Mouse (Mus musculus) lung, embryonic 15.5 days (tissue): ENCODE measurements around the gene Gm17651. TPM values are rescaled to one million over a fixed set of nuclear protein-coding genes. Genes with fewer than 3 reads are reported as not detected.

Source experiments
- ATAC-seq: fragments of 200-750 bp; cut with Nextera tagmentation; 2 replicates; pipeline ENCODE4 v1.8.0; 2017; ENCODE audit warnings: moderate number of reproducible peaks, borderline replicate concordance; ENCODE audit not compliant: low FRiP score, low TSS enrichment; ENCODE audit errors: extremely low read depth
- H3K27ac ChIP-seq: fragments of 300-500 bp; sonication (generic); 2 replicates; pipeline ENCODE4 v1.5.1; 2015; ENCODE audit warnings: moderate library complexity, mild to moderate bottlenecking, inconsistent platforms
- H3K27me3 ChIP-seq: fragments of 300-500 bp; sonication (generic); 2 replicates; pipeline ENCODE4 v1.6.1; 2015; ENCODE audit warnings: inconsistent platforms
- H3K36me3 ChIP-seq: fragments of 300-500 bp; sonication (generic); 2 replicates; pipeline ENCODE4 v1.6.1; 2015; ENCODE audit warnings: inconsistent platforms
- H3K4me1 ChIP-seq: fragments of 300-500 bp; sonication (generic); 2 replicates; pipeline ENCODE4 v1.6.1; 2015; ENCODE audit warnings: inconsistent platforms
- H3K4me2 ChIP-seq: fragments of 300-500 bp; sonication (generic); 2 replicates; pipeline ENCODE4 v1.6.1; 2015; ENCODE audit warnings: inconsistent platforms, mild to moderate bottlenecking, moderate library complexity
- H3K4me3 ChIP-seq: fragments of 300-500 bp; sonication (generic); 2 replicates; pipeline ENCODE4 v1.5.1; 2015; ENCODE audit warnings: mild to moderate bottlenecking, inconsistent platforms
- H3K9ac ChIP-seq: fragments of 300-500 bp; sonication (generic); 2 replicates; pipeline ENCODE4 v1.6.1; 2015; ENCODE audit warnings: inconsistent platforms
- H3K9me3 ChIP-seq: fragments of 300-500 bp; sonication (generic); 2 replicates; pipeline ENCODE4 v1.6.1; 2016; ENCODE audit warnings: inconsistent platforms
- WGBS: fragments of 180-500 bp; shearing (Covaris S2); methylation state at CpG from one replicate; pipeline ENCODE4 v1.1.7; 2015; 5-methylcytosine and 5-hydroxymethylcytosine counted together
- polyA plus RNA-seq: library from polyadenylated mRNA; unstranded; fragments of >200 nt; fragmentation: Nextera tagmentation; extraction: Ambion mirVana; gene quantifications from 2 replicates; pipeline ENCODE4 v1.2.1, GENCODE M21; 2015

Gm17651 gene
- polyA plus RNA-seq, 1 experiment from 2014 or later: not detected

DNA sequence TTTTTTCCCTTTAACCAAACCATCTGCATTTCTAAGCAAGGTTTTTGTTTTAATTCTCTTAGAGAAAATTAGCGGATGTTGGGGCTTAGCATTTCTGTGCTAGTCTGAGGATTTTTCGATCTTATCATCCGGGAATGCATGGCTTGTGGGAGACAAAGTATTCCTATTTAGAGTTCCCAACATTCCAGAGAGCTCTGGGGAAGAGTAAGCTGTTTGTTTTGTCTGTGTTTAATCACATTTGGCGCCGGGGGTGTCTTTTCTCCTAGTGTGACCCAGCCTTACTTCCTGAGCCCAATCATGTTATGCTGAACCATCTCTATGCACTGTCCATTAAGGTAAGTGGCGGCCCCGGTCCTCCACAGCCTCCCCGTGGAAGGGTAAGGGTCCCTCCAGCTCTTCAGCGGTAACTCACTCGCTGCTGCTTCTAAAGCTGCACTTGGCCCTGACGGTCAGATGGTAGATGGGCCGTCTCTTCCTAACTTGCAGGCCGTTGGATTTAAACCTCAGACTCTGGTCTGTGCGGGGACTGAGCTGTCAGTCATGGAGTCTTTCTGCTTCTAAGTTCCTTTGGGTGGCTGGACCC is 7.3 kb downstream of the Gm17651 start:
- no peak overlapping the region for H3K27ac ChIP-seq
- WGBS: 51% methylated on average over 14 of the region's 14 CpGs
- H3K9me3 ChIP-seq: no peaks in the 10 kb centered on the region
- no peak overlapping the region for H3K4me3 ChIP-seq
- no peak overlapping the region for H3K9ac ChIP-seq
- no peaks in the 10 kb centered on the region for H3K4me1 ChIP-seq
- H3K27me3 ChIP-seq: no peaks in the 10 kb centered on the region
- H3K36me3 ChIP-seq: peaks cover 18% of the 10 kb centered on the region
- no peak for ATAC-seq
- no peak overlapping the region for H3K4me2 ChIP-seq

DNA sequence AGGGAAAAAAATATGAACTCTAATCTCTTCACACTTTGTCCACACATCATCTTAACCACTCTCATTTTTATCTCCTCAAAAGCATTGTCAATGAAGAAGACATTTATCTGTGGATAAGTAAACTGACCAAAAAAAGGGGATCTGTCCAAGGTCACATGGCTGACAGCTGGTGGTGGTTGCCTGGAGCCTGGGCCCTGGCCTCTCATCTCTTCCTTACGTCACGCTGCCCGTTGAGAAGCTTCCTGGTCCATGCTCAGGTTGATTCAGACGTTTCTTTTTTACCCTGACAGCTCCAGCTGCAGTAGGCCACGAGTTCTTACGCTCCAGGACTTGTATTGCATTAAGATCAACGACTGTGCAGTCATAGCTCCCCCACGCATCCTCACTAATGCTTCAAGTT is 8.3 kb downstream of the Gm17651 start:
- 50% methylated on average over 8 of the region's 8 CpGs for WGBS
- ATAC-seq: no peak
- Histone ChIP-seq H3K36me3 (peaks cover 16% of the 10 kb centered on the region), H3K9ac (no peak overlapping the region), H3K27ac (no peak overlapping the region), H3K4me3 (no peak overlapping the region), H3K27me3 (no peaks in the 10 kb centered on the region), H3K4me2 (no peak overlapping the region), H3K4me1 (no peaks in the 10 kb centered on the region), H3K9me3 (no peaks in the 10 kb centered on the region)

DNA sequence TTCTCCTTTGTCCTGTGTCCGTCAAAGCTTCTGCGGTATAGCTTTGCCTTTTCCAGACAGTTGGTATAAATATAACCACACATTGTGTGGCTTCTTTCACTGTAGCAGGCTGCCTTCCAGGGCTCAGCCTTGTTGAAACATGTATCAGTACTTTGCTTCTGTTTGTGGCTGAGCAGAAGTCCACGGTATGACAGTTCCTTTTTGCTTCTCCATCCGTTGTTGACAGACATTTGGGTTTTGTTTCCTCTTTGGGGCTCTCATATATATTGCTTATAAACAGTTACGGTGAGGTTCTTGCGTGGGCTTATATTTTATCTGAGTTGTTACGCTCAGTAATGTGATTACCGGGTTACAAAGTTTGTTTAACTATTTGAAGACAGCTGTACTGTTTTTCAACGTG is 9.0 kb downstream of the Gm17651 start:
- ATAC-seq: no peak
- no peaks in the 10 kb centered on the region for H3K9me3 ChIP-seq
- no peaks in the 10 kb centered on the region for H3K27me3 ChIP-seq
- H3K4me2 ChIP-seq: no peak overlapping the region
- H3K27ac ChIP-seq: no peak overlapping the region
- WGBS: 62% methylated on average over 9 of the region's 9 CpGs
- no peak overlapping the region for H3K9ac ChIP-seq
- no peak overlapping the region for H3K4me3 ChIP-seq
- H3K36me3 ChIP-seq: peaks cover 11% of the 10 kb centered on the region
- H3K4me1 ChIP-seq: no peaks in the 10 kb centered on the region

DNA sequence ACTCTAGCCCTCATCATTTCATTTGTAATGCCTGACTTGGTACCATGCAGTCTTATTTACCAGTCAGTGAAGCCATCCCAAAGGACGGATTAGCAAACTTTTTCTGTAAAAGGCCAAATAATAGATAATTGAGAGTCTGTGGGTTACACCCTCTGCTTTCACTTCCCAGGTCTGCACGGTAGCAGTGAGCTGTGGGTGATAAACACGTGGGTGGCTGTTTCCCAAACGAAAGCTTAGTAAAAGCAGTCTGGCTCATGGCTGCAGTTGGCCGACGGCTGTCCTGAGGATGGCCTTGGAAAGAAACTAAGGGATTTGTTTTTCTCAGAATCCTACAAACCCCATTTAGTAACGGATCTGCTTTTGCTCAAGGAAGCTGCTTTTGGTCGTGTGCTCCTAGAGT is 13.3 kb downstream of the Gm17651 start:
- H3K36me3 ChIP-seq: no peaks in the 10 kb centered on the region
- 69% methylated on average over 8 of the region's 8 CpGs for WGBS
- no peak overlapping the region for H3K27ac ChIP-seq
- no peak overlapping the region for H3K4me3 ChIP-seq
- H3K9ac ChIP-seq: no peak overlapping the region
- no peaks in the 10 kb centered on the region for H3K27me3 ChIP-seq
- H3K9me3 ChIP-seq: no peaks in the 10 kb centered on the region
- ATAC-seq: no peak
- H3K4me1 ChIP-seq: peaks cover 12% of the 10 kb centered on the region
- no peak overlapping the region for H3K4me2 ChIP-seq

DNA sequence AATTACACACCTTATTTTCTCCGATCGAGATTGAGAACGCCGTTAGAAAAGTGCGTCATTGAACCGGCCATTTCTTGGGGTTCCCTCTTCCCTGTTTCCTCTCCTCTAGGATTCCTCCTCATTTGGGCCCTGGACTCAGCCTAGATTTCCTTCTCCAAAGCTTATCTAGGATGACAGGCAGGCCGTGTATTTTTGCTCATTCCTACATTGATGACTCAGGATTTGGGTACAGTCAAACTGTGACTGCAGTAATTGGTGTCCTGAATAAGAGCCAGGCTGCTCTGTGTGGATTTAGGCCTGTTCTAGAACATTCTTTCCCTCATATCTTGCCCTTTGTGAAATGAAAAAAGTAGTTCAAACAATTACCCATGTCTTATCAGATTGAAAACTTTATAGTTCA is 14.7 kb downstream of the Gm17651 start:
- no peak overlapping the region for H3K9ac ChIP-seq
- H3K27me3 ChIP-seq: no peaks in the 10 kb centered on the region
- H3K36me3 ChIP-seq: no peaks in the 10 kb centered on the region
- ATAC-seq: no peak
- peaks cover 12% of the 10 kb centered on the region for H3K4me1 ChIP-seq
- H3K4me3 ChIP-seq: no peak overlapping the region
- 78% methylated on average over 7 of the region's 7 CpGs for WGBS
- peak overlapping the region; percentile 83; the same call in 1 of the 2 replicates for H3K4me2 ChIP-seq
- no peaks in the 10 kb centered on the region for H3K9me3 ChIP-seq
- no peak overlapping the region for H3K27ac ChIP-seq

DNA sequence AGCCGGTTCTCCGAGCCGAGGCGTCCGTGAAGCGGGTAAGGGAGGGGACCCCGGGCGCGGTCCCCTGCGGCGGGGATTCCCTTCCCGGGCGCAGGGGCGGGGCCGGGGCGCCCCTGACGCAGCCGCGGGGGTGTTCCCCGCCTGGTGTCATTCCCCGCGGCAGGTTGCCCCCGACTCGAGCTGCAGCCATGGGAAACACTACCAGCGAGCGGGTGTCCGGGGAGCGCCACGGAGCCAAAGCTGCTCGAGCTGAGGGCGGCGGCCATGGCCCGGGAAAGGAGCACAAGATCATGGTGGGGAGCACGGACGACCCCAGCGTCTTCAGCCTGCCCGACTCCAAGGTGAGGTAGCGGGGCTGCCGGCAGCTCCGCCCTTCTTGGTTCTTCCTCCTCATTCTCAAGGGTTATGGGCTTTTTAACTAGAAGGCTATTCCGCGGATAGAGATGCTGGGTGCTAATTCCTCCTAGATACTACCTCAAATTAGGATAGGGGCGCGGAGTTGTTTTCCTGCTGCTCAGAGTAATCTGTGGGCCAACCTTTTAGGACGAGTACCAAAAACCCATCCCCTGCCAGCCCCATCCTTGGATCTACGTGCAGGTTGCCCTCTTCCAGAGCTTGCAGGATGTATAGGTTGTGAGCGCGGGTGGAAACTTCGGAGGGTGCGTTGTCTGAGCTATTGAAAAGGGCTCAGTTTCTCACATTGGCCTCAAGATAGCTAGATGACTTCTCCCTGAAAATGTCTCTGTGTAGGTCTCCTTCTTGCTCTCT is 15.9 kb downstream of the Gm17651 start:
- no peaks in the 10 kb centered on the region for H3K9me3 ChIP-seq
- peak overlapping the region; percentile 65 for H3K9ac ChIP-seq
- H3K36me3 ChIP-seq: no peaks in the 10 kb centered on the region
- H3K4me2 ChIP-seq: peak overlapping the region; percentile 83
- ATAC-seq: peak; percentile 86
- peaks cover 12% of the 10 kb centered on the region for H3K4me1 ChIP-seq
- under 1% methylated on average over 49 of the region's 50 CpGs for WGBS
- H3K4me3 ChIP-seq: peak overlapping the region; percentile 76
- H3K27ac ChIP-seq: peak overlapping the region; percentile 41; the same call in 1 of the 2 replicates
- H3K27me3 ChIP-seq: no peaks in the 10 kb centered on the region

DNA sequence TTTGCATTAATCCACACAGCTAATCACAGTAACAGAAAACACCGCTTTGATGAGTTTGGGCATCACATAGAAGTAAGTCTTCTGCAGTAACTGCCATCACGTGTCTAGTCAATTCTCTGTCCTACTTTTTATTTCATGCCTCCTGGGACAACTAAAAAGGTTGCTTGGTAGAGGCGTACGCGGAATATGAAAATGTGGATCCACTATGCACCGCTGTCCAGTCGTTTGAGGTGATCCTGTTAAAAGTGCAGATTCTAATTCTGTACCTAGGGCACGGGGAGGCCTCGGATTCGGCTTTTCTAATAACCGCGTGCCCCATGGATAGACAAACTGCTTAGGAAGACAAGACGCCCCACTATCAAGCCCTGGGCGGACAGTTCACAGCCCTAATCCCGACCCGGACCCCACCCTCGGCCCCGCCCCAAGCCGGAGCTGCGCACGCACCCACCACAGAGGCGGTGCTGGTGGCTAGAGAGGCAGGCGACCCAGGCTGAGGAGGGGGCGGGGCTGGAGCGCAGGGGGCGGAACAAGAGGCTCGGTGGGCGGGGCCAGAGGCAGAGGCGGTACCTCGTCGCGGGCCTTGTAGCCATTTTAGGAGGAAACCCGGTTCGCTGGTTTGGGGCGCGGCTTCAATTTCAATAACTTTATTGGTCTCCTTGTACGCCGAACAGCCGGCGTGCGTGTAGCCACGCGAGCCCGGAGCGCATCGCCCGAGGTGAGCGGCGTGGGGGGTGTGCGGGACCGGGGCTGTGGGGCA is 16.7 kb downstream of the Gm17651 start, which contains the start of gene Prkab2:
TSS of gene Prkab2 (plus strand) at position 539 of the 757 bp plus-strand sequence.
- ATAC-seq: peak; percentile 97
- Histone ChIP-seq H3K9me3 (no peaks in the 10 kb centered on the region), H3K27ac (peak within 1 kb of the TSS; percentile 41; the same call in 1 of the 2 replicates), H3K4me2 (peak within 1 kb of the TSS; percentile 83), H3K4me3 (peak within 1 kb of the TSS; percentile 76), H3K36me3 (no peaks in the 10 kb centered on the region), H3K27me3 (no peaks in the 10 kb centered on the region), H3K4me1 (peaks cover 12% of the 10 kb centered on the region), H3K9ac (peak within 1 kb of the TSS; percentile 65)
- 2% methylated on average over 49 of the region's 51 CpGs for WGBS

DNA sequence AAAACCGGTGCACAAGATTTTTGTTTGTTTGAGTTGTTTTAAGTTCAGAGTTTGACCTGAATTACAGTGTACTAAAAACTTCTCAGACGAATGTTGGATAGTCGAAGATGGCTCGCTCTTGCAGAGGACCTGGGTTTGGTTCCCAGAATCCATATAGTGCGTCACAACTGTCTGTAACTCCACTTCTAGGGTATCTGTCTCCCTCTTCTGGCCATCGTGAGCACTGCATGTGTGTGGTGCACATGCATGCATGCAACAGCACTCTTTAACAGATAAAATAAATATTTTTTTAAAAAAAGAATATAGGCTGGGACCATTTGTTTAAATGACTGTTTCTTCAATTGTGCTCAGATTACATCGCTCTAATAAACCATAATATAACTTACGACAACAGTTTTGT is 19.6 kb downstream of the Gm17651 start:
- no peak overlapping the region for H3K4me2 ChIP-seq
- no peaks in the 10 kb centered on the region for H3K9me3 ChIP-seq
- H3K4me1 ChIP-seq: peaks cover 12% of the 10 kb centered on the region
- H3K27me3 ChIP-seq: no peaks in the 10 kb centered on the region
- no peak overlapping the region for H3K27ac ChIP-seq
- no peak overlapping the region for H3K9ac ChIP-seq
- H3K36me3 ChIP-seq: no peaks in the 10 kb centered on the region
- ATAC-seq: no peak
- 83% methylated on average over 8 of the region's 8 CpGs for WGBS
- H3K4me3 ChIP-seq: no peak overlapping the region

DNA sequence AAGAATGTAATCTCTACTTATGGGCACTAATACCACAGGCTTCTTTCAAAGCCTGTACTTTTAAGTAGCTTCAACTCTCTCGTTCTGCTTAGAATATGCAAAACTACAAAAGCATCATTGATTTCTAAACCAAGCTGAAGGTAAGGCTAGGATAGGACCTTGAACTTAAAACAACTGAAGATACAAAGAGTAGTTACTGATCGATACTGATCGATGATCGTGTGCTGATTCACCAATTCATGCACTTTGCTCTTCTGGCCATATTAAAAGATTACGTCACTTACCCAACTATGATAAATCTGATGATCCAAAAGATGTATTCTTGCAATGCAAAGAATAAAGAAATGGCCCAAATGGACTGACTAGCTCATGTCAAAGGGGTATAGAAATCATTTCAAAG is 20.7 kb downstream of the Gm17651 start:
- no peaks in the 10 kb centered on the region for H3K36me3 ChIP-seq
- H3K27me3 ChIP-seq: no peaks in the 10 kb centered on the region
- H3K4me3 ChIP-seq: no peak overlapping the region
- WGBS: 91% methylated on average over 5 of the region's 5 CpGs
- H3K4me1 ChIP-seq: peaks cover 3% of the 10 kb centered on the region; the same call in 1 of the 2 replicates
- no peak overlapping the region for H3K9ac ChIP-seq
- H3K27ac ChIP-seq: no peak overlapping the region
- H3K4me2 ChIP-seq: no peak overlapping the region
- no peak for ATAC-seq
- H3K9me3 ChIP-seq: no peaks in the 10 kb centered on the region

DNA sequence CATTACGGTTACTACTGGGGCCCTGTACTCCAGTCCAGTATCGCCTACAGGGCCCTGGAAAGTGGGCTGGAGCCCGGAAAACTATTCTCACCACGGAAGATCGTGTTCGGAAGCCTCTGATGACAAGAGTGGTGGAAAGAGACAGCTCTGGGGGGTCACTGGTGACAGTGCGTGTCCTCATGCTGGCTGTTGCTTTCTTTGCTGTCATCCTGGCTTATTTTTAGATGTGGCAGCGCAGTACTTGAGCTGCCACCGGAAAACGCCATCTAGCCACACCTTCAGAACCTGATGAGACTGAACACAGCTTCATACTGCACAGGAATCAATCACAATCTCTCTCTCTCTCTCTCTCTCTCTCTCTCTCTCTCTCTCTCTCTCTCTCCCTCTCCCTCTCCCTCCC is 22.9 kb downstream of the Gm17651 start:
- no peak overlapping the region for H3K4me3 ChIP-seq
- H3K4me2 ChIP-seq: no peak overlapping the region
- H3K9ac ChIP-seq: no peak overlapping the region
- H3K9me3 ChIP-seq: no peaks in the 10 kb centered on the region
- no peaks in the 10 kb centered on the region for H3K36me3 ChIP-seq
- no peak overlapping the region for H3K27ac ChIP-seq
- H3K4me1 ChIP-seq: no peaks in the 10 kb centered on the region
- no peaks in the 10 kb centered on the region for H3K27me3 ChIP-seq
- ATAC-seq: no peak
- 69% methylated on average over 10 of the region's 10 CpGs for WGBS

DNA sequence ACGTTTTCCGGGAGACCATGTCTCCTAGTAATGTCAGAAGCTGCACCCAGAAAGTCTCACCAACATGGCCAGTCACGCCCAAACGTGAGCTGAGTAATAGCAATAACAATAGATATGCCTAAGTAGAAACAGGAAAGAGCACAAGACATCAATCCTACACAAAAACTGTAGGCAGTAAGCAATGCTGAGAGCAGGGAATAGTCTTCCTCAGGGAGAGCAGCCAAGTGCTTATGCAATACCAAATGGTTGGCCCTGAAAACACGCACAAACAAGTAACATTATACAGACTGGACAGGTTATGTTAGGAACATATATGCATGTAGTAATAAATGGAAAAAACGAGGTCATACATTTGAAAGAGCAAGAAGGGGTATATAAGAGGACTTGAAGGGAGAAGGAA is 25.0 kb downstream of the Gm17651 start:
- Histone ChIP-seq H3K4me1 (no peaks in the 10 kb centered on the region), H3K9me3 (no peaks in the 10 kb centered on the region), H3K4me3 (no peak overlapping the region), H3K4me2 (no peak overlapping the region), H3K27ac (no peak overlapping the region), H3K9ac (no peak overlapping the region), H3K27me3 (no peaks in the 10 kb centered on the region), H3K36me3 (no peaks in the 10 kb centered on the region)
- ATAC-seq: no peak
- WGBS: 76% methylated on average over 6 of the region's 6 CpGs

DNA sequence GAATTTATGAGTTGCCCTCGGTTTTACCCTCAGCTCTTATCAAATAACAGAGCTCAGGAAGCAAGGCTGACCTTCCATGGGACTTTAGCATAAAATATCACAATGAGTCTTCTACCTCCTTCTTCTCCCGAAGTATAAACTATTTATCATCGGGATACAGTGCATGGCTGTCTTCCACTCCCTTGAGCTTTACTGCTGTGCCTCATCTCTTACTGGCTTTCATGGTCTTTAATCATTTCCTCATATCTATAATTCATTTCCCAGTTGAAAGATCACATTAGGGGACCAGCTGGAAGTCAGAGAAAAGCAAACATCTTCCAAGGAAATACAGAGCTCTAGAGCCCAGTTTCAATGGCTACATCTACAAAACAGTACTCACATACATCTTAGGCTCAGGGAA is 25.5 kb downstream of the Gm17651 start:
- Histone ChIP-seq H3K4me3 (no peak overlapping the region), H3K4me2 (no peak overlapping the region), H3K27me3 (no peaks in the 10 kb centered on the region), H3K4me1 (no peaks in the 10 kb centered on the region), H3K9ac (no peak overlapping the region), H3K9me3 (no peaks in the 10 kb centered on the region), H3K36me3 (no peaks in the 10 kb centered on the region), H3K27ac (no peak overlapping the region)
- ATAC-seq: no peak
- WGBS: 56% methylated on average over 3 of the region's 3 CpGs
